Mouse (Mus musculus): Measurements from ENCODE around the gene Acot8. TPM values are rescaled to one million over a fixed set of nuclear protein-coding genes. Genes with fewer than 3 reads are reported as not detected.

The Acot8 gene
- polyA plus RNA-seq, 1 experiment from 2014 or later: 22.2 TPM

- 79% methylated on average over 4 of the region's 4 CpGs for WGBS
- Histone ChIP-seq H3K36me3 (ENCODE audit: control insufficient read depth, insufficient read depth, low read length) (no peaks in the 10 kb centered on the region; the same call in 1 of the 2 replicates), H3K4me2 (ENCODE audit: low read length) (no peak overlapping the region), H3K4me1 (ENCODE audit: control insufficient read depth, insufficient read depth, low read depth, low read length) (peaks cover 17% of the 10 kb centered on the region), H3K9ac (ENCODE audit: low read depth, low read length) (no peak overlapping the region), H3K9me3 (ENCODE audit: control insufficient read depth, low read length) (no peaks in the 10 kb centered on the region), H3K4me3 (ENCODE audit: low read length) (no peak overlapping the region), H3K27ac (ENCODE audit: low read depth, low read length) (no peak overlapping the region), H3K27me3 (replicated peaks; ENCODE audit: control insufficient read depth, insufficient read depth, low read length) (no peaks in the 10 kb centered on the region)
- ATAC-seq: no peak
Measured at GRCm38 (mm10) chr2:164788411-164788810, 16.3 kb downstream of the Acot8 start.

- WGBS: 81% methylated on average over 10 of the region's 10 CpGs
- peaks cover 17% of the 10 kb centered on the region for H3K4me1 ChIP-seq (ENCODE audit: control insufficient read depth, insufficient read depth, low read depth, low read length)
- H3K27me3 ChIP-seq (replicated peaks; ENCODE audit: control insufficient read depth, insufficient read depth, low read length): no peaks in the 10 kb centered on the region
- peak overlapping the region; percentile 18; the same call in 1 of the 2 replicates for H3K4me2 ChIP-seq (ENCODE audit: low read length)
- H3K36me3 ChIP-seq (ENCODE audit: control insufficient read depth, insufficient read depth, low read length): no peaks in the 10 kb centered on the region; the same call in 1 of the 2 replicates
- no peak overlapping the region for H3K9ac ChIP-seq (ENCODE audit: low read depth, low read length)
- no peak overlapping the region for H3K27ac ChIP-seq (ENCODE audit: low read depth, low read length)
- ATAC-seq: no peak
- no peaks in the 10 kb centered on the region for H3K9me3 ChIP-seq (ENCODE audit: control insufficient read depth, low read length)
- H3K4me3 ChIP-seq (ENCODE audit: low read length): no peak overlapping the region
Measured at GRCm38 (mm10) chr2:164787779-164788178, 16.9 kb downstream of the Acot8 start.

GRCm38 (mm10) chr2:164787032-164787431 is 17.6 kb downstream of the Acot8 start:
- peak overlapping the region; percentile 60 for H3K4me3 ChIP-seq (ENCODE audit: low read length)
- H3K4me2 ChIP-seq (ENCODE audit: low read length): peak overlapping the region; percentile 86
- no peak overlapping the region for H3K27ac ChIP-seq (ENCODE audit: low read depth, low read length)
- ATAC-seq: no peak
- H3K9me3 ChIP-seq (ENCODE audit: control insufficient read depth, low read length): no peaks in the 10 kb centered on the region
- no peak overlapping the region for H3K9ac ChIP-seq (ENCODE audit: low read depth, low read length)
- no peaks in the 10 kb centered on the region for H3K27me3 ChIP-seq (replicated peaks; ENCODE audit: control insufficient read depth, insufficient read depth, low read length)
- WGBS: 85% methylated on average over 3 of the region's 3 CpGs
- H3K4me1 ChIP-seq (ENCODE audit: control insufficient read depth, insufficient read depth, low read depth, low read length): peaks cover 17% of the 10 kb centered on the region
- H3K36me3 ChIP-seq (ENCODE audit: control insufficient read depth, insufficient read depth, low read length): no peaks in the 10 kb centered on the region

GRCm38 (mm10) chr2:164786388-164786885 is 18.2 kb downstream of the Acot8 start:
- peak overlapping the region; percentile 60 for H3K4me3 ChIP-seq (ENCODE audit: low read length)
- 9% methylated on average over 15 of the region's 15 CpGs for whole genome bisulfite sequencing
- ATAC-seq: peak; percentile 9; the same call in 1 of the 2 replicates

GRCm38 (mm10) chr2:164785481-164786387 is 18.9 kb downstream of the Acot8 start, which contains the start of gene Snx21:
Snx21 (plus strand) TSS chr2:164785823.
- Histone ChIP-seq H3K4me3 (ENCODE audit: low read length) (peak within 1 kb of the TSS; percentile 60), H3K27me3 (replicated peaks; ENCODE audit: control insufficient read depth, insufficient read depth, low read length) (no peaks in the 10 kb centered on the region), H3K9ac (ENCODE audit: low read depth, low read length) (peak within 1 kb of the TSS; percentile 82), H3K27ac (ENCODE audit: low read depth, low read length) (peak within 1 kb of the TSS; percentile 83), H3K36me3 (ENCODE audit: control insufficient read depth, insufficient read depth, low read length) (no peaks in the 10 kb centered on the region), H3K4me2 (ENCODE audit: low read length) (peak within 1 kb of the TSS; percentile 86), H3K4me1 (ENCODE audit: control insufficient read depth, insufficient read depth, low read depth, low read length) (peaks cover 17% of the 10 kb centered on the region), H3K9me3 (ENCODE audit: control insufficient read depth, low read length) (no peaks in the 10 kb centered on the region)
- peak; percentile 90 for ATAC-seq
- WGBS: under 1% methylated on average over 65 of the region's 89 CpGs

More at GRCm38 (mm10) chr2:164786388-164786885, 18.2 kb downstream of the Acot8 start:
- Histone ChIP-seq H3K9me3 (ENCODE audit: control insufficient read depth, low read length) (no peaks in the 10 kb centered on the region), H3K9ac (ENCODE audit: low read depth, low read length) (peak overlapping the region; percentile 82), H3K27me3 (replicated peaks; ENCODE audit: control insufficient read depth, insufficient read depth, low read length) (no peaks in the 10 kb centered on the region), H3K4me1 (ENCODE audit: control insufficient read depth, insufficient read depth, low read depth, low read length) (peaks cover 17% of the 10 kb centered on the region), H3K27ac (ENCODE audit: low read depth, low read length) (peak overlapping the region; percentile 83), H3K4me2 (ENCODE audit: low read length) (peak overlapping the region; percentile 86), H3K36me3 (ENCODE audit: control insufficient read depth, insufficient read depth, low read length) (no peaks in the 10 kb centered on the region)

- Histone ChIP-seq H3K9ac (ENCODE audit: low read depth, low read length) (peak overlapping the region; percentile 82), H3K27me3 (replicated peaks; ENCODE audit: control insufficient read depth, insufficient read depth, low read length) (no peaks in the 10 kb centered on the region), H3K4me2 (ENCODE audit: low read length) (peak overlapping the region; percentile 86), H3K4me3 (ENCODE audit: low read length) (peak overlapping the region; percentile 60), H3K36me3 (ENCODE audit: control insufficient read depth, insufficient read depth, low read length) (no peaks in the 10 kb centered on the region), H3K27ac (ENCODE audit: low read depth, low read length) (peak overlapping the region; percentile 83; the same call in 1 of the 2 replicates), H3K9me3 (ENCODE audit: control insufficient read depth, low read length) (no peaks in the 10 kb centered on the region), H3K4me1 (ENCODE audit: control insufficient read depth, insufficient read depth, low read depth, low read length) (peaks cover 17% of the 10 kb centered on the region)
- 16% methylated on average over 7 of the region's 7 CpGs for WGBS
- no peak for ATAC-seq
Measured at GRCm38 (mm10) chr2:164784869-164785420, 19.7 kb downstream of the Acot8 start.

GRCm38 (mm10) chr2:164783926-164784581 is 20.6 kb downstream of the Acot8 start:
- Histone ChIP-seq H3K9ac (ENCODE audit: low read depth, low read length) (no peak overlapping the region), H3K4me2 (ENCODE audit: low read length) (no peak overlapping the region), H3K4me3 (ENCODE audit: low read length) (no peak overlapping the region), H3K4me1 (ENCODE audit: control insufficient read depth, insufficient read depth, low read depth, low read length) (peaks cover 17% of the 10 kb centered on the region), H3K27me3 (replicated peaks; ENCODE audit: control insufficient read depth, insufficient read depth, low read length) (no peaks in the 10 kb centered on the region), H3K27ac (ENCODE audit: low read depth, low read length) (no peak overlapping the region), H3K9me3 (ENCODE audit: control insufficient read depth, low read length) (no peaks in the 10 kb centered on the region), H3K36me3 (ENCODE audit: control insufficient read depth, insufficient read depth, low read length) (no peaks in the 10 kb centered on the region)
- ATAC-seq: no peak
- 79% methylated on average over 7 of the region's 7 CpGs for WGBS

GRCm38 (mm10) chr2:164781876-164782275 is 22.8 kb downstream of the Acot8 start:
- 77% methylated on average over 4 of the region's 4 CpGs for WGBS
- Histone ChIP-seq H3K4me2 (ENCODE audit: low read length) (no peak overlapping the region), H3K36me3 (ENCODE audit: control insufficient read depth, insufficient read depth, low read length) (no peaks in the 10 kb centered on the region), H3K27ac (ENCODE audit: low read depth, low read length) (no peak overlapping the region), H3K9ac (ENCODE audit: low read depth, low read length) (no peak overlapping the region), H3K4me3 (ENCODE audit: low read length) (no peak overlapping the region), H3K4me1 (ENCODE audit: control insufficient read depth, insufficient read depth, low read depth, low read length) (peaks cover 9% of the 10 kb centered on the region), H3K27me3 (replicated peaks; ENCODE audit: control insufficient read depth, insufficient read depth, low read length) (no peaks in the 10 kb centered on the region), H3K9me3 (ENCODE audit: control insufficient read depth, low read length) (no peaks in the 10 kb centered on the region)
- no peak for ATAC-seq

Data from hindbrain, embryonic 16.5 days (tissue).